Mouse (Mus musculus) ES-E14 (cell line): ENCODE results near the gene Tuba4a.

ENCODE experiments used
- HCFC1 ChIP-seq: IDR thresholded peaks from 2 replicates; pipeline ENCODE4 v1.6.1; 2012; ENCODE audit warnings: low read length, inconsistent platforms, borderline replicate concordance; ENCODE audit not compliant: insufficient read depth
- ZNF384 ChIP-seq: IDR thresholded peaks from 2 replicates; pipeline ENCODE4 v1.6.1; 2012; ENCODE audit warnings: low read depth, low read length, inconsistent platforms

DNA sequence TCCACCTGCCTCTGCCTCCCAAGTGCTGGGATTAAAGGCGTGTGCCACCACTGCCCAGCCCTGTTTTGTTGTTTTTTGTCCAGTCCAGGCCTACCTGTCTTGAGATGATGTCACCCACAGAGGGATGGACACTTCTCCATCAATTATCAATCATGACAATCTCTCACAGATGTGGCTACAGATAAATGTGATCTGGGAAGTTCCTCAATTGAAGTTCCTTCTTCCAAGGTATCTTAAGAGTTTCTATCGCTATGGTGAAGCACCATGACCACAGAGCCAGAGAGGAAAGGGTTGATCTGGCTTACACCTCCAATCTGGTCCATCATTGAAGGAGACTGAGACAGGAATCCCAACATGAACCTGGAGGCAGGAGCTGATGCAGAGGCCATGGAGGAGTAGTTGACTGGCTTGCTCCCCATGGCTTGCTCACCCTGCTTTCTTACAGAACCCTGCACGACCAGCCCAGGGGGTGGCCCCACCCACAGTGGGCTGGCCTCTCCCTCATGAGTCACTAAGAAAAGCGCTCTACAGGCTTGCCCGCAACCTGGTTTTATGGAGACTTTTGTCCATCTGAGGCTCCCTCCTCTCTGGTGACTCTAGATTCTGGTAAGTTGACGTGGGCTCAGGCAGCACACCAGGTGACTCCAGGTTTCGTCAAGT is 10.8 kb upstream of the Tuba4a start:
- TF ChIP-seq ZNF384 = no peak
- TF ChIP-seq HCFC1 = no peak
